Mouse (Mus musculus) lung, adult 2 months (tissue): ENCODE data around the gene Rrn3.

Source experiments
- CTCF ChIP-seq: fragments of 200-500 bp; IDR thresholded peaks from 2 replicates; pipeline ENCODE4 v1.5.1; 2011; ENCODE audit warnings: mild to moderate bottlenecking, low read length, control low read depth; ENCODE audit not compliant: insufficient read depth
- POLR2A ChIP-seq: fragments of 200-500 bp; IDR thresholded peaks from 2 replicates; pipeline ENCODE4 v1.6.1; 2011; ENCODE audit warnings: low read depth, mild to moderate bottlenecking, control low read depth, low read length, borderline replicate concordance; ENCODE audit errors: extremely low read depth

DNA sequence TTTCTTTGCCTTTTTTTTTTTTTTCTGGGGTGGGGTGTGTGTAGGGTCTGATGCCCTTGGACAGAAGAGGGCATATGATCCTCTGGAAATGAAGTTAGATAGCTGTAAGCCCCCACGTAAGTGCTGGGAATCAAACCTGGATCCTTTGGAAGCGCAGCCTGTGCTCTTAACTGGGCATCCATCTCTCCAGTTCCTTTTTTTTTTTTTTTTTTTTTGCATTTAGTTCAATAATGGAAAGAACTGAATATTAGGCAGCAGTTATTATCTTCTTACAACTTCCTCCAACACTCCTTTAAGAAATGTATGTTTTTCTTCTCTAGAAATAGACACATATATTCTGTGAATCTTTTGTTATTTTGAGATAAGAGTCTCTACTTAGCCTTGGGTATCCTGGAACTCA, 22.7 kb upstream of the Rrn3 start:
- no peak for TF ChIP-seq CTCF
- no peak for TF ChIP-seq POLR2A
